Mouse (Mus musculus): ENCODE measurements around the gene Pde4dip.

The Pde4dip gene

DNA sequence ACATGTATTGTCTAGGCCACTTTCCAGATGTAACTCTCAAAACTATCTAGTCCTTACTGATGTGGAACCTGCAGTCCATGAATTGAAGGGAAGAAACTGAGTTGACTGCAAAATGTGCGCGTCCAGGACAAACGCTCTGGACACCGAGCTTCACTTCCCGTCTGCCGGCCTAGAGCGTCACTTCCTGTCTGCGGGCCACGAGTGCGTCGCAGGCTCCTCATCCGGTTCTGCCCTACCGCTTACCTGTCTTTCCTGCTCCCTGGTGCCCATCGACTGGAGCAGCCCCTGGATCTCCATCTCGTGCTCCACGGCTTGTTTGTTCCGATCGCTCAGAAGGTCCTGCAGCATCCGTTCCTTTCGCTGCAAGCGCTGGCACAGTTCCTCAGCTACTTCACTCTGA lies 136.9 kb downstream of the Pde4dip start:
- no peak for DNase-seq (ENCODE audit: low spot score in 2 of 2)

DNA sequence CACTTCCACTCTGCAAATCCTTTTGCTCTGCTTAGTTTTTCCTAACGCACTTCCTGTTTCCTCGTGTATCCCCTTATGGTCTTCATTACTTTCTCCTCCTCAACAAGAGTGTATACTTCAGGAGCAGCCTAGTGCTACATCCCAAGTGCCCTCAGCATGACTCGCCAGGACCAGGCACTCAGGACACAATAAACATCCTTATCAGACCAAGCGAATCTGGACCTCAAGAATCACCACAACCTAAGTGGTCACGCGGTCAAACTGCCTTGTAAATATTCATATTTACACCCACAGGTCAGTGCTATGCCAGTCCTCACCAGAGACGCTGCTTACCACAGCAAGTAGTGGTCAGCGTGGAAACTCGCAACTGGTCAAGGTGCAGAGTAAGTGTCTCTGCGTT lies 139.7 kb downstream of the Pde4dip start:
- DNase-seq (ENCODE audit: low spot score in 2 of 2) = no peak

DNA sequence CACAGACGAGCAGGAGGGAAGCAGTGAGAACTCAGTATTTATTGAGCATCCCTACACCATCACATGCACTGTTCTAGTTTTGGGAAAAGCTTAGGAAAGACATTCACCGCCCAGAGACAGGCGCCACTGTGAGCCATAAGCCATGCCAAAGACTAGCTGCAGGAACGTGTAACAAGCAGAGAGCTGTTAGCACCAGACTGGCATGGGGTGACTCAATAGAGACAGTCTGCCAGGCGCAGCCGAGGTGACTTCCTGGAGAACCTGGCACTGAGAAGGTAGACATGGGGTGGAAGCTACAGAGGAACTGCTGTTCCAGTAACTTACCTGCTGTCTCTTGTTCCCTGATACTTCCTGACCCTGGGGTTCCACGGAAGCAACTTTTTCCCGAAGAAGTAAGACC lies 145.7 kb downstream of the Pde4dip start:
- no peak for DNase-seq (ENCODE audit: low spot score in 2 of 2)

DNA sequence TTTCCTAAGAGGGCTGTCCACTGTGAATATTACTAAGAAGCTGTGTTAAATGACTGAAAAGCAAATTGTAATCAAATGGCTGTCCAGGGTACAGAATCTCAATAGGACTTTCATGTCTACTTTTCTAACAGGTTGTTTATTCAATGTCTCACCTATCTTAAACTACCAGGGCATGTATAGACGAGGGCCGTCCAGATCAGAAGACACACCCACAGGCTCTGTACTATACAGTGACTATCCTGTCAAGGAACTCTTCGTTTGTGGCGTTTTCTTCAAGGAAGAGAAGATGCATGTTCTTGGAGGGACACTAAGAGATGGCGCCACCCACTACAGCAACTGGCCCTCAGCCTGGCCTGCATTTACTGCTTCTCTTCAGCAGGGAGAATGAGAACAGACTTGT lies 152.9 kb downstream of the Pde4dip start:
- no peak for DNase-seq (ENCODE audit: low spot score in 2 of 2)

DNA sequence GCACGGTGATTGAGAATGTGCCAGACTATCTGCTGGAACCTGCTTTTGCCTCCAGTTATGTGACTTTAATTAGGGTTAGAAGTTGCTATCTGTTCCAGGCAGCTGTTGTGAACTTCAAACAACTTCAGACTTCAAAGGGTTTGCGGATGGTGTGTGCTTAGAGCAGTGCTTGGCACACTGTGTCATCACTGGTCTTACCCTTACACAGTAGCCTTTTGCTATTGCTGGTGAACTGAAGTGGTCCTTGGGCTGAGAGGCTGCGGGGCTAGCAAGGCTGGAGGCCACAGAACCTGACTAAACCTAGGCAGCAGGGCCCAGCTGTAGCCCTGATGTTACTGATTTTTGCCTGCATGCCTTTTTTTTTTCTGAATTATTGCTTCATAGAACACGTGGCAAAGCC lies 154.2 kb downstream of the Pde4dip start:
- no peak for DNase-seq (ENCODE audit: low spot score in 2 of 2)

DNA sequence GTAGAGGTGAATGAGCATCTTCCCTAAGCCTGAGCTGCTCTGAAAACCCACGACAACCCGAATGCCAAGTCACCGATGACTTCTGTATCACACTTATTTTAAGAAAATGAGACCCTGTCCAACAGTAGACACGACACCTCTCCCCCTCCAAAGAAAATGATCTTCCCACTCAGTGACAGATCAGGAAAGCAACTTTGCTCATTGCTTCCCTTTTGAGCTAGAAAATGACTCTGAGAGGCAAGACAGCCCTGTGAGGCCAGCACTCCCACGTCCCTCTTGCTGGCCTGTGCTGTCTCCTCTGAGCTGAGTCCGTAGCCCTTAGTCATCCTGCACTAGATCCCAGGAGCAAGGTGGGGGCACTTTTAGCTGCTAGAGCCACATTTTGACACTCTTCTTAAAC lies 155.9 kb downstream of the Pde4dip start:
- DNase-seq (ENCODE audit: low spot score in 2 of 2) = no peak

DNA sequence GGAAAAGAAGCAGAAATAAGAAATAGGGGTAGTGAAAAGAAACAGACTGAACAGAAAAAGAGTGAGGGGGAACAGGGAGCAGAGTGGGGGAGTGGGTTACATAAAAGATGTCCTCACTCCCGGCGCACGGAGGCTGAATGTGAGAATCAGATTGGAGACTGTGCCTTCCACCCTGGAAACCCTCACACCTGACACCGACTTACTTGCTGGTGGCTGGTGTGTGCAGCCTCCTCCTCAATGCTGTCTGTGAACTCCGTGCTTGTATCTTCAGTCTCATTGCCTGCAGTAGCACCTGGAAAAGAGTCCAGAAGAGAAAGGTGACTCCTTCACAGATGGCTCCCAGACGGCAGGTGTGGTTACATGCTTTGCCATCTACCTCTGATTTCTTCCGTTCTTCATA lies 157.9 kb downstream of the Pde4dip start:
- no peak for DNase-seq (ENCODE audit: low spot score in 2 of 2)

DNA sequence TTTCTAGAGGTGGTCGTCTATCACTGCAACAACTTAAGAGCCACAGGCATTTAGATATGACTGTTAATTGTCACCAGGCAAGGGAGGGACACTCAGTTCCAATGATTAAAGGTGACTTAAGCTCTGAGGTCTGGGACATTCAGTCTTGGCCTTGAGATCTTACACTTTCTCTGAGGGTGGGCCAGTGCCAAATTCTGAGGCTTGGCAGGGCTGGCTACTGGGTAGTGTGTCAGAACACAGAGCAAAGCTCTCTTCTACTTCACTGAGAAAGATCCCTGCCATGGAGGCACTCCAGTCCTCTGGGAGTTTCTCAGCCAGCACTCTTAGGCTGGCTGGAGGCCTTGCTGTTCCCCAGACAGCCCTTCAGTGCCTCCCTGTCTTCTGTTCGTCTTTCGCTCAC lies 158.4 kb downstream of the Pde4dip start:
- no peak for DNase-seq (ENCODE audit: low spot score in 2 of 2)

DNA sequence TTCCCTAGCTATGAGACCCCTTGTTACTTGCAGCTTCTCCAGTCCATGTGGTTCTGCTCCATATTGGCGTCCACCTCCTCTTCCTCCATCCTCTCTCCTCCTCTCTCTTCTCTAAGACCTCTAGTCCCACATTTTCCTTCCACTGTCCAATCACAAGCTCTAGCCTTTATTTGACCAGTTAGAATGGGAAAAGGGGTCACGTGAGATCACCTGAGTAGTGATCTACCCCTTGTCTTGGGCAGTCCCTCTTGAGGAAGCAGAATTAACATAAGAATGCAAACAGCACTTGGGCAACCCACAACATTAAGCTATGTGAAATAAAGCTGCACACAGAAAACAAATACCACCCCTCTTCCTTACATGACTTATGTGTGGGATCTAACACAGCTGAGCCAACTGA lies 160.7 kb downstream of the Pde4dip start:
- no peak for DNase-seq (ENCODE audit: low spot score in 2 of 2)

DNA sequence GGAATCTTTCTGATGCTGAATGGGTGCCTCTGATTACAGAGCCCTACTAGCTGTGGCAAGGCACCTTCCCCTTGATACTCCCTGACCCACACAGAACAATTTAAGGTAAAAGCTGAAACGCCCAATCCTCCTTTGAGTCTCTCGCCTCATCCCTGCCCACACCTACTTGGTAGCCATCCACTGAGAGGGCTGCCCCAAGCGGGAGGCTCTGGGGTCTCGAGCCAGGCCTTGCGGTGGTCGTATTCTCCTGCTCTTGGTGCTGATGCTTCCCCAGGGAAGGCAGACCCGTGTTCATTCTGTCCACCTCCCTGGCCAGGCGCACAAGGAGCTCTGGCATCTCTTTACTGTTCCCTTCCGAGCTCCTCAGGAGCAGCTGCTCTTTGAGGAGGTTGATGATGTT lies 169.4 kb downstream of the Pde4dip start:
- DNase-seq (ENCODE audit: low spot score in 2 of 2) = no peak

DNA sequence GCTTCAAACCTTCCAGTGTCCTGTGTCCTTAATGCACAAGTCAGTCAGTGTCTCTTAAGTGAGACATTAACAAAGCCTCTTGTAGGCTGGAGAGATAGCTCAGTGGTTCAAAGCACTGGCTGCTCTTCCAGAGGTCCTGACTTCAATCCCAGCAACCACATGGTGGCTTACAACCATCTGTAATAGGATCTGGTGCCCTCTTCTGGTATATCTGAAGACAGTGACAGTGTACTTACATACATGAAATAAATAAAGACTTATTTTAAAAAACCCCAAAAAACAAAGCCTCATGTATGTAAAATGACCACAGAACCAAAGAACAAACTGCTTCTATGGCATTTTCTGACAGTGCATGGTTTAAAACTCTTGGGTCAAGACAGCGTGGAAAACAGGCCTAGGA lies 172.6 kb downstream of the Pde4dip start:
- no peak for DNase-seq (ENCODE audit: low spot score in 2 of 2)

DNA sequence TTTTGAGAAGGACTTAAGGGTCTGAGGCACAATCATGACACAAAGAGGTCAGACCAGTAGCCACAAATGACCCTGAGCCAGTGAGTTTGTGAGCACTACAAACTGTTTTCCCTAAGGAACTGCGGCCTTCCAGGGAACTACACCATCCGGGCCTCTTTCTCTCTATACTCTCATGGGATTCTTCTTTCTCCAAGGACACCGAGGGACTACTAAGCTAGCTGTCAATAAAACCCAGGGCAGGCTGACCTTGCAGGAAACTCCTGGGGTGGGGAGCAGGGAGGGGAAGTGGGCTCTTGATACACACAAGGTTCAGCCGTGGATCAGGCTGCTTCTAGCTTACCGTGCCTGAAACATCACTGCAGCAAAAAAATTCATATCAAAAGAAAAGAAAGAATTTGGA lies 177.6 kb downstream of the Pde4dip start:
- DNase-seq (ENCODE audit: low spot score in 2 of 2) = no peak

DNA sequence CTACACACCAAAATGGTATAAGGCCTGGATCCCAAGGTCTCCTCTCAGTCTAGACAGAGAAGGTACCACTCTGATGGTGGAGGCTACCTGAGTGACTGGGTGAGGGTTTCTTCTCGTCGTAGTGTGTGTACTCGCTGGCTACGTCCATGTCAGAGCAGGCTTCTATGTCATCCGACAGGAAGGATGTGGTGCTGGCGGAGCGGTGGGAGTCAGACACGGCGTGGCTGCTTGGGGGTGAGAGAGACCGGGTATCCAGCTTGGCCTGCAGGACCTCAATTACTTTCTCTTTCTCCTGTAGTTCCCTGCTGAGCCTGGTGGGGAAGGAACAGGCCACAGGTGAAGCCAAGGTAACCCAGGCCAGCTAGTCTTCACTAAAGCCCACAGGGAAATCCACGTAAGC lies 178.4 kb downstream of the Pde4dip start:
- no peak for DNase-seq (ENCODE audit: low spot score in 2 of 2)

DNA sequence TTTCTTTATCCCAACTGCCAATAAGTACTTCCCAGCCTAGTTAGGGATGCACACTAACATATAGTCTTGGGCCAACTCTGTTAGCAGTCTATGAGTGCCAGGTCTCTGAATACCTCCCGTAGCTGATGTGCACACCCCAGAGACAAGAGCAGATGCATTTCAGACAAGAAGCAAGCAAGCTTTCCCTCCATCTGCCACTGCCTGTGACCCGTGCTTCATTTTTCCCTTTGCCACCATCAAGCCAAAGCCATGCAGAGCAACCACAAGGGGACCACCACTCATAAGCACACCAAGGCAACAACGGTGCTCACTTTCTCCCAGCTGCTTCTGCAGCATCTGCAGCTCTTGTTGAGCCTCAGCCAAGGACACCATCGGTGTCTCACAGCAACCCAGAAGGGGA lies 181.9 kb downstream of the Pde4dip start:
- DNase-seq (ENCODE audit: low spot score in 2 of 2) = no peak

DNA sequence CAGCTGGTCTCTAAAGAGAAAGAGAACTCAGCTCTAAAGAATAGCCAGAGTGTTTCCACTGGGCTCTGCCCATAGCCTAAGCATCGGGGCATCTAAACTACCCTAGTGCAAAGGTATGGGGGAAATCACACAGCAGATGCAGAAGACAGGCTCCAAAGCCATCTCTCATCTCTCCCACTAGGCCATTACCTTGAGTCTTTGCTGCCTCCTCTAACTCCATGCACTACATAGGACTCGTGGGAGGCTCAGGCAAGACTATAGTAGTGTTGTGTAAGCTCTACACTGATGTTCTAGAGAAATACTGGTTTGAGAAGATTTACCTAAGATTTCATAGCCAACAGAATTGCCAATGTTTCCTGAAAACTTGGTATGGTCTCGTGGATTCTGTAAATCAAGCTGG lies 183.0 kb downstream of the Pde4dip start:
- no peak for DNase-seq (ENCODE audit: low spot score in 2 of 2)

DNA sequence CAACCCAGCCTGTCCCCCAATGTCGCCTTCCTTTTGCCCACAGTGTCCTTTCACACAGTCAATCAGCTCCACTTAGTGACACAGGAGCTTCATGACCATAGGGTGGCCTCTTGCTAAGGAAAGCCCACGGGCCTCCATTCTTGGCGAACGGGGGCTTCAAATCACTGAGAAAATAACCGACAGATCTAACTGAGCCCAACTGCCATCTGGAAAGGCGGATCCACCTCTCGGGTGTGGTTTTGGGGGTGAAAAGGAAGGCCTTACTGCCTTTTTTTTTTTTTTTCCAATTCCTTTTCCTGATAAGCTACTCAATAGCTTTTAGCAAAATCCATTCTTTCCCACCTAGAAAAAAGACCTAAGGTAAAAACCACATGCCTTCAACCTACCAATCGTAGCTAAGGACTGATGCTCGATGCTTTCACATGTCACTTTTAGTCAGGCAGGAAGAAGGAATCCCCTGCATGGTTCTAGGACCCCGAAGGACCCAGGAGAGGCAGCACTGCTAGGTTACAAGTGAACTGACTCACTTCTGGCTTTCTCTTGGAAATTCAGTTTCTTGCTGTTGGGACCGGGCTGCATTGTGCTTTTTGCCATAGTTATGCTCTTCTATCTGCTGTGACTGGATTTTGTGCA lies 185.9 kb downstream of the Pde4dip start:
- no peak for DNase-seq (ENCODE audit: low spot score in 2 of 2)

DNA sequence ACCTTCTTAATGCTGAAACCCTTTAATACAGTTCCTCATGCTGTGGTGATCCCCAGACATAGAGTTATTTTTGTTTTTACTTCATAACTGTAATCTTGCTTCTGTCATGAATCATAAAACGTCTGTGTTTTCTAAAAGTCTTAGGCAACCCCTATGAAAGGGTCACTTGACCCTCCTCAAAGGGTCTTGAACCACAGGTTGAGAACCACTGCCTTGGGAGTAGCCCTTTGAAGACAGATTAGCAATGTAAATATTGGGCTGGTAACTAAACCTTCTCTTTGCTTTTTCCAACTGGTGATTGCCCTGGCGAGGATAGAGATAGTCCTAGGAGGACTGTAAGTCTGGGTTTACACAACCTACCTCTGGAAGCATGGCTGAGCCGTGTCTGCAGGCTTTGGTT lies 187.3 kb downstream of the Pde4dip start:
- no peak for DNase-seq (ENCODE audit: low spot score in 2 of 2)

DNA sequence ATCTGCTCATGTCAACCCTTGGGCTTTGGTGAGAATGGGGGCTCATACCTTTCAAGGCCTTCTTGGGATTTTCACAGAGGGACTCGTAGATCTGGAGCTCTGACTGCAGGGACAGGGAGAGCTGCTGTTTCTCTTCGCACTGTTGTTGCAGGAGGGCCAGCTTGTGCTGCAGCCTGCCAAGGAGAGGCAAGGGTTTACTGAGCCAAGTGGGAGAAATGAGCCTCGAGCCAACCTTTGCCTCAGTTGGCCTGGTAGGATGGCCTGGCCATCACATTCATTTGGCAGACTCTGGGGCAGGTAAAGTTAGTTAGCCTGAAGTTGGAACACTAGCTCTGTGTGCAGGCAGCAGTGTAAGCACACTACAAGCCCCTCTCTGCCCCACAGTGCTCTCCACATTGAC lies 189.4 kb downstream of the Pde4dip start:
- DNase-seq (ENCODE audit: low spot score in 2 of 2) = no peak

DNA sequence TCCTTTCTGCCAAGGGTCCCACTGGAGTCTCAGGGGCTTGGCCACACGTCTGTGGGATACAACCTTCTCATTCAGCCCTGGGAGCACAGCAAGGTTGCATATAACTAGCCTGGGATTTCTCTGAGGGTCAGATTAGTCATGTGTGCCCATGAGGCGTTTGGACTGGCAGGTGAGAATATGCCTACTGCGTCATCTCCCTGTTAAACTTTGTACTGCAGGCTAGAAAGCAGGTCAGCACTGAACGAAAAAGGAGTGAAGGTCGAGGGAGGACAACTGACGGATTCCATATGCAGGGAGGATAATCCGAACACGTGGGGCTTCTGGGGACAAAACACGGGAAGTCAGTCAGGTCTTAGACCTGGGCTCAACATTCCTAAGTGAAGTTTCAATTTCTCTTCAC lies 191.2 kb downstream of the Pde4dip start:
- DNase-seq (ENCODE audit: low spot score in 2 of 2) = no peak

DNA sequence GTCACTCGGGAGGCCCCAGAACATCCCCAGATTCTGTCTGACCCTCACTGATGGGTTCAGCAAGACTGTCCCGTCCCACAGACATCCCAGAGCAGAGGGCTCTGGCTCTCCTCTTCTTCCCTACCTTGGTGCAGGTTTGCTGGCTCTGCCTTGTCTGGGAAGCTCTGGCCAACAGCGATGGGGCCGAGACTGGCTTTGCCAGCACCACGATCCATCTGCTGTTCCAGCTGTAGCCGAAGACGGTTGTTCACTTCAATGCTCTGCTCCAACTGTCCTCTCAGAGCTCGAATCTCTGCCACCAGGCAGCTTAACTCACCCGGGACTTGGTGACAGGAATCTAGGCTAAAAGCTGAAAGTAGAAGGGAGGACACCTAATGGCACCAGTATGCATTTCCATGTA lies 191.6 kb downstream of the Pde4dip start:
- DNase-seq (ENCODE audit: low spot score in 2 of 2) = no peak

DNA sequence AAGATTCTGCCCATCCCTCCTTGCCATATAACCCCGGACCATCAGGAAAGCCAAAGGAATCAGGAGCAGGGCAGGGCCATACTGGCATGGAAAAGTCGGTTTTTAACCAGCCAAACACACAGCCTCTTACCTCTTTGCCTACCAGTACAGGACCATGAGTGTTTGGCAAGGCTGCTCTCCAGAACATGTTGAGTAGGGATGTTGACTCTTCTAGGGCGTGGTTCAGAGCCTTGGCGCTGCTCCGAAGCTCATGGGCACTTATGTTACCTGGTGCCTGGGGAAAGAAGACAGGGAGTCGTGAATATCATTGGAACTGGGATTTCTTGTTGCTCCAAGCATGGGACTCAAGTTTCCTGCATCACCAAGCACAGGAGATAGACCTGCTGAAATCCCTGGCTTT lies 194.7 kb downstream of the Pde4dip start:
- DNase-seq (ENCODE audit: low spot score in 2 of 2) = no peak

DNA sequence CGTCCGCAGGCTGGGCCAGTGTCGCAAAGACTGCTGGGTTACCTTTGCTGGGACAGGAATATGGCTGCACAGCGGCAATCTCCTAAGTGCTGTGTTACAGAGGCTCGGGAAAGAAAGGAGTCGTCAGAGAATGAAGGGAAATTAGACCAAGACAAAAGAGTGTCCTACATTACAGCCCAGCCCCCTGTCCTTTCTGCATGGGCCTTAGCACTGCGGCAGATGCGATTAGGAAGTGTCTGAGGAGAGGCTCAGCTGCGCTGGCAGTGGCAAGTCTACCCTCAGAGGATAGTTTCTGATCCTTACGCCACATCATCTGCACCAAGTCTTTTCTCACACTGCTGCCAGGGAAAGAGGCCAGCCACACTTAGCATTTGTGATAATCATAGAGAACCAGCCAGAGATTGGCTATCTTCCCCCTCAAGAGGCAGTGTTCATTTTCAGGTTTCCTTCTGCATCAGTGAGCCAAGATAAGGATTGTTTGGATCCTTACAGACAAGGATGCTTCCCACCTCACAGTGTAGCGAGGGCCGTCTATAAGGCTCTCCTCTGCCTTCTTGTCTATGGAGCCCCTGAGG lies 197.0 kb downstream of the Pde4dip start:
- no peak for DNase-seq (ENCODE audit: low spot score in 2 of 2)

DNA sequence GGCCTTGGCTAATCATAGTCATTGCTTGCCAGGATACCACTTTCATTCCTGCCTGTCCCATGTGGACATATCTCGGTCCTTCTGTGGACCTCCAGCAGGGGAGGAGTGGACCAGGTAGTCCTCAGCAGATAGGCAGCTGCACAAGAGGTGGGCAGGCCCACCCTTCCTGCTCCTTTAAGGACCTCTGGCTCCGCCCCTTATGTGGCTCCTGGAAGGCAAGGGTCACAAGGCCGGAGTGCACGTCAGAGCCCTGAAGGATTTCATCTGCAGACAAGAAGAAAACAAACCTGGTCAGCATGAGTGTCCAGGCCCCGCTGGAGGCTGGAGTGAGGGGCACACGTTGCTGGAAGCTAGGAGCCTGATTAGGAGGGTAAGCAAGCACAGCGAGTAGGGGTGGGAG lies 197.9 kb downstream of the Pde4dip start:
- no peak for DNase-seq (ENCODE audit: low spot score in 2 of 2)

DNA sequence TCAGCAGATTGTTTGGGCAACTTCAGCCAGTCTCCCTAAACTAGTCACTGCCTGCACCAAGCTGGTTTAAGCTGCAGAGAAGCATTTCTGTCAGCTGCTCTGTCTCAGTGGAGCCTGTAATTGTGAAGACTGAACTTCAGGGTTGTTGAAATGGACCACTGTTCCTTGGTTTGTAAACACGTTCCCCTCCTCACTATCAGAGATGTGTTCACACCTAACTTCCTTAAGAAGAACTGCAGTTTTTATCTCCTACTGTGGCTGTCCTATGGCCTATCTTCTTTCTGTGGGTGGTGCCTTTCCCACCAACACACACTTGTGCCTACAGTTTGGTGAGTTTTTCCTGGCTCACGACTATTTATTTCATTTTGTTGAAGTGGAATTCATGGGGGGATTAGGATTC lies 199.2 kb downstream of the Pde4dip start:
- DNase-seq (ENCODE audit: low spot score in 2 of 2) = no peak
